Mouse (Mus musculus) layer of hippocampus, adult 11-12 months (tissue): ENCODE results near the gene Gm4027.
"Not testable (repeated sequence)": the region's sequence is repeated elsewhere in the genome, so short reads cannot be mapped to it uniquely, and the experiment has no call there.

Source experiments
- DNase-seq: peaks from one replicate; pipeline ENCODE4 v3.0.0; 2022; ENCODE audit warnings: low spot score

Gene Gm4027

DNA sequence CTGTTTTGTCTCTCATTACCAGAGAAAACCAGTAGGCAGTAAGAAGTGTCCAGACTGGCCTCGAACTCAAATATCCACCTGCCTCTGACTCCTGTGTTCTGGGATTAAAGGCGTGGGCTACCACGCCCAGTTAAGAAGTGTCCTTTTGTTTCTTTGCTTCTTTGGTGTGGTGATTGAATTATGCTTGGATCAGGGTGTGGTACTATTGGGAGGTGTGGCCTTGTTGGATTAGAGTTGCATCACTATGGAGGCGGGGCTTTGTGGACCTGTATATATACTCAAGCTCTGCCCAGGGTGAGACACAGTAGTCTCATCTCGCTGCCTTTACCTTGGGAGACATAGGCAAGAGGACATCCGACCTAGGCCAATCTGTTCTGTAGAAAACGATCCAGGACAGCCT, at the start of gene Gm4027:
Gene Gm4027, plus strand, starts transcription at position 301 of the 400 bp plus-strand sequence.
- not testable (repeated sequence) for DNase-seq

DNA sequence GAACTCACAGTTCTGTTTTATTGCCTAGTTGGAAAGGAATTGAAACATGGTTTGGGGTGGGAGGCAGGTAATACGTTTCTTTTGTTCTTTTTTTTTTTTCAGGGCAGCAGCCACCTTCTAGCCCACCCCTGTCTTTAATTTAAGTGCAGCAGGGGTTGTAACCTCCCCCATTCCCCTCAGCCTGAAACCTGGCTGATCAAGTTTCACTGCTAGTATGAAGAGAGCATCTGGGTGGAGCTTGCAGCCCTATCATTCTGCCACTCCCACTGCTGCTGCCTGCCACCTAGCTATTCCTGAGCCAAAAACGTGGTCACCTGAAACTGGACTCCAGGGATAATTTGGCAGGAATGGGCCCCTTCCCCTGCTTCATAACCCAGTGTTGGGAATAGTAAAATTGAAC, 17.3 kb upstream of the Gm4027 start:
- not testable (repeated sequence) for DNase-seq

DNA sequence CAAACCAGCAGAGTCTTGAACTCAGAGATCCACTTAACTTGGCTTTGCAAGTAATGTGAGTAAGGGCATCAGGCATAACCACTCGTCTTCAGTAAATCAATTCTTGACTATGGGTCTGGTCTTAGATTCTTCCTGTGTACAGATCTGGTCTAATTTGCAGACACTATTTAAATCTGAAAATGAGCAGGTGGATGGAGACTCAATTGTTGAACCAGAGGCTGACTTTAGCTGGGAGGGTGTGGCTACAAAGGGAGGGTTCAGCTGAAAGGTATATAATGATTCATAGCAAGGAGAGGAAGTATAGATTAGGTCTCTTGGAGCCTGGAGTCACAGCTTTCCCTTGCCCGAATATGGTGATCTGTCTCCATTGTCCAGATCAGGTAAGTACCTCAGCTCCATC, 16.3 kb upstream of the Gm4027 start, which contains the start of gene Oog1:
Gene Oog1, plus strand, starts transcription at position 301 of the 400 bp plus-strand sequence.
- DNase-seq = not testable (repeated sequence)

DNA sequence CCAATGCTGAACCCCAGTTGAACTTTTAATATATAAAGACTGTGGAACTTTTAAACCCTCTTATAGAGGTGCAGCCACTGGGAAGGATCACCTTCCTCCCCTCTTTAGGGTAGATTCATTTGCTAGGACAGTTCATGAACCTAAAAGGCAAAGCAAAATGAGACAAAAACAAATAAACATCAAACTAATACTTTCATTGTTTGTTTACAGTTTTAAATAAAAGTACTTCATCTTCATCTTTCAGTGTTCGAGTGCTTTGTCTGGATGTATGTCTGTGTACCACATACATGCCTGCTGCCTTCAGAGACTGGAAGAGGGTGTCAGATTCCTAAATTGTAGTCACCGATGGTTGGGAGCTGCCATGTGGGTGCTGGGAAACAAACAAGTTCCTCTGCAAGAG, 25.9 kb downstream of the Gm4027 start, which contains the start of gene Gm16381:
Gene Gm16381, minus strand, starts transcription at position 101 of the 400 bp plus-strand sequence.
- not testable (repeated sequence) for DNase-seq

DNA sequence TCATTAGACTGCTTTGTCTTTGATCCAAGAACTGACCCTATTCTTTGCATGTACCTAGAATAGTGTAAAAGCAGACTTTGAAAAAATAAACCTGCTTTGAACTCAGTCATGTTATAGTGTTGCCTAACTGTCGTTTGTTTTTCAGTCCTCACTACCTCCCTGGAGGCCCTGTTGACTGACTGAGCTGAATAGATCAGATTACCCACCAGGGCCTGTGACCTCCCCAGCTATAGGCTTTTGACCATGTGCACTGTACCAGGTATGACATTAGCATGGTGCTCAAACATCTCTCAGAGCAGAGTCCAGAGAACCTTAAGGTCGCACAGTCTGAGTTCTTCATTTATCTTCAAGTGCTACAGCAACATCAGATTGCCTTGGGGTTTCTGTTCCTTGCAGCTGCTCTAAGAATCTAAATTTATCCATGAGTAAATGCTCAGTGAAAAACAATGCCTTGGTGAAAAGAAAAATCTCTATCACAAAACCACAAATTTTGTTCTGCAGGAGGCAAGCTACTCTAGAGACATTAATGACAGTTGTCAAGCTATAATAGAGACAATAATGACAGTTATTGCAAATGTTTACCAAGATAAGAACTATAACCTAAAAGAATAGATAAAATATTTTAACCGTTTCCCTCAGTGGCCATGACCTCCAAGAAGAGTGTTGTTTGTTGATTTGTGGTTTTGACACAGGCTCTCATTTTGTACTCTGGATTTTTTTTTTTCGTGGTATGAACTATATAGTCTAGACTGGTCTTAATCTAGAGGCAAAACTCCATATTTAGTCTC, 34.4 kb downstream of the Gm4027 start:
- not testable (repeated sequence) for DNase-seq
